Mouse (Mus musculus): ENCODE data around the gene Kcnh3.

- TF ChIP-seq POLR2A (IDR thresholded peaks at IDR 0.05; ENCODE audit: insufficient read depth, low read depth, low read length) (no peak), CTCF (IDR thresholded peaks at IDR 0.05) (no peak)
These were observed 1.7 kb upstream of the Kcnh3 start for GRCm38 (mm10) chr15:99222794-99223584.

Measured in heart, adult 2 months (tissue).